Mouse (Mus musculus) G1E (cell line): Measurements from ENCODE around the gene Atf1.

Experiments used
- CTCF ChIP-seq: IDR thresholded peaks from 2 replicates; pipeline ENCODE4 v1.5.1; 2012; ENCODE audit warnings: low read depth, low read length, inconsistent platforms, mixed read lengths
- POLR2AphosphoS5 ChIP-seq: IDR thresholded peaks from 2 replicates; pipeline ENCODE4 v1.6.1; 2012; ENCODE audit warnings: low read depth, low read length, inconsistent platforms; ENCODE audit not compliant: insufficient replicate concordance

DNA sequence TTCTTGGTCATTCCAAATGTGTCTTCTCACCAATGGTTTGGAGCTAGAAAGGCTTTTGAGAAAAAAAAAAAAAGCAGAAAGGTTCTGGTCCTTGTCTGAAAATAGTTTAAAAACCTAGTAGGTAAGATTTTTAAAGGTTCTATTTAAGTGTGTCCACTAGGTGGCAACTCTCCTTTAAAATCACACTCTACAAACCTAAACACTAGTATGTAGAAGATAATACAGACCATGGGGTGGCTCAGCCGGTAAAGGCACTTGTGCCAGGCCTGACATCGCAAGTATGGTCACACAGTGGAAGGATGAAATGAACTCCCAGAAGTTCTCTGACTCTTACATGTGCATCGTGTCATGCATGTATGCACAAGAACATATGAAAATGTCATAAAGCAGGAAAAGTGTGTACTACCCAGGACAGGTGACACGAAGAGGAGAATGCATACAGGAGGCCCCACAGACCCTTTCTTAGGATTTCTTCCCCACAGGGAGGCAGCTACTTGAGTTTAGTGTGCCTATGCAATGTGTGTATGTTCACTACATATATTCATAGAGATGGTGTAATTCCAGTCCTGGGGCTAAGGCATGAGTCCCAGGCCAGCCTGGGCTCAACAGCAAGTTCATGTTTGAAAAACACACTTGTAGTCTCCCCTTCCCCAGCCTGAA is 35.8 kb downstream of the Atf1 start:
- no peak for TF ChIP-seq CTCF
- no peak for TF ChIP-seq POLR2AphosphoS5
